Mouse (Mus musculus) 3T3-L1 (cell line): ENCODE results near the gene Gm10300.

ENCODE experiments used
- DNase-seq: peaks from one replicate; pipeline ENCODE4 v3.0.0-alpha.2; 2015; ENCODE audit warnings: low read depth, low spot score

Gene Gm10300

GRCm38 (mm10) chr4:132051321-132052275, 22.9 kb upstream of the Gm10300 start:
- DNase-seq: no peak

- no peak for DNase-seq
Measured at GRCm38 (mm10) chr4:132057311-132057710, 17.2 kb upstream of the Gm10300 start.

- DNase-seq: no peak
Measured at GRCm38 (mm10) chr4:132059541-132059940, 15.0 kb upstream of the Gm10300 start.

GRCm38 (mm10) chr4:132060040-132060832, 14.3 kb upstream of the Gm10300 start:
- no peak for DNase-seq

GRCm38 (mm10) chr4:132062289-132062688, 12.2 kb upstream of the Gm10300 start:
- no peak for DNase-seq

- no peak for DNase-seq
Measured at GRCm38 (mm10) chr4:132062934-132063884, 11.3 kb upstream of the Gm10300 start.

GRCm38 (mm10) chr4:132064550-132064949, 9.9 kb upstream of the Gm10300 start:
- DNase-seq: no peak

- DNase-seq: no peak
Measured at GRCm38 (mm10) chr4:132065578-132065977, 8.9 kb upstream of the Gm10300 start.

GRCm38 (mm10) chr4:132066101-132066773, 8.3 kb upstream of the Gm10300 start:
- no peak for DNase-seq

- DNase-seq: no peak
Measured at GRCm38 (mm10) chr4:132067112-132067937, 7.2 kb upstream of the Gm10300 start.

GRCm38 (mm10) chr4:132067938-132068235, 6.6 kb upstream of the Gm10300 start:
- DNase-seq: no peak

GRCm38 (mm10) chr4:132071674-132072073, 2.8 kb upstream of the Gm10300 start:
- no peak for DNase-seq

- no peak for DNase-seq
Measured at GRCm38 (mm10) chr4:132072156-132072555, 2.3 kb upstream of the Gm10300 start.

- no peak for DNase-seq
Measured at GRCm38 (mm10) chr4:132072946-132073345, 1.6 kb upstream of the Gm10300 start.

GRCm38 (mm10) chr4:132074933-132075769, 654 bp downstream of the Gm10300 start, which contains the start of gene Epb41:
Epb41 (minus strand) TSS chr4:132075321.
- peak; percentile 50 for DNase-seq

- DNase-seq: no peak
Measured at GRCm38 (mm10) chr4:132075796-132076195, 1.3 kb downstream of the Gm10300 start.

- DNase-seq: peak; percentile 75
Measured at GRCm38 (mm10) chr4:132076480-132077405, 2.2 kb downstream of the Gm10300 start.

- DNase-seq: no peak
Measured at GRCm38 (mm10) chr4:132077445-132077844, 2.9 kb downstream of the Gm10300 start.
